Mouse (Mus musculus): ENCODE data around the gene Rras2. TPM values are rescaled to one million over a fixed set of nuclear protein-coding genes. Genes with fewer than 3 reads are reported as not detected.

The Rras2 gene
- polyA plus RNA-seq, 1 experiment from 2014 or later = 46.8 TPM

- WGBS = 37% methylated on average over 7 of the region's 7 CpGs
- Histone ChIP-seq H3K4me2 (ENCODE audit: low read depth, low read length) (peak overlapping the region; percentile 85), H3K36me3 (ENCODE audit: control insufficient read depth, insufficient read depth) (no peaks in the 10 kb centered on the region), H3K4me1 (ENCODE audit: control insufficient read depth, insufficient read depth, low read length) (peaks cover 25% of the 10 kb centered on the region), H3K9me3 (replicated peaks; ENCODE audit: control insufficient read depth, low read length) (no peaks in the 10 kb centered on the region), H3K27me3 (ENCODE audit: control insufficient read depth, insufficient read depth, low read length) (no peaks in the 10 kb centered on the region), H3K27ac (ENCODE audit: low read length) (no peak overlapping the region), H3K4me3 (ENCODE audit: low read length) (peak overlapping the region; percentile 94), H3K9ac (ENCODE audit: low read length) (peak overlapping the region; percentile 97)
- ATAC-seq (replicated peaks; ENCODE audit: extremely low read depth, insufficient read depth, low FRiP score) = no peak
Measured at GRCm38 (mm10) chr7:114118180-114118579, 599 bp upstream of the Rras2 start.

GRCm38 (mm10) chr7:114116711-114117351 is 750 bp downstream of the Rras2 start:
- Histone ChIP-seq H3K4me1 (ENCODE audit: control insufficient read depth, insufficient read depth, low read length) (peaks cover 25% of the 10 kb centered on the region), H3K36me3 (ENCODE audit: control insufficient read depth, insufficient read depth) (no peaks in the 10 kb centered on the region), H3K4me2 (ENCODE audit: low read depth, low read length) (peak overlapping the region; percentile 85), H3K4me3 (ENCODE audit: low read length) (peak overlapping the region; percentile 94), H3K27ac (ENCODE audit: low read length) (peak overlapping the region; percentile 98), H3K9me3 (replicated peaks; ENCODE audit: control insufficient read depth, low read length) (no peaks in the 10 kb centered on the region), H3K9ac (ENCODE audit: low read length) (peak overlapping the region; percentile 97), H3K27me3 (ENCODE audit: control insufficient read depth, insufficient read depth, low read length) (no peaks in the 10 kb centered on the region)
- under 1% methylated on average over 73 of the region's 74 CpGs for WGBS
- ATAC-seq (replicated peaks; ENCODE audit: extremely low read depth, insufficient read depth, low FRiP score) = peak; percentile 81

- ATAC-seq (replicated peaks; ENCODE audit: extremely low read depth, insufficient read depth, low FRiP score) = no peak
- Histone ChIP-seq H3K27ac (ENCODE audit: low read length) (no peak overlapping the region), H3K36me3 (ENCODE audit: control insufficient read depth, insufficient read depth) (no peaks in the 10 kb centered on the region), H3K4me3 (ENCODE audit: low read length) (peak overlapping the region; percentile 94), H3K4me1 (ENCODE audit: control insufficient read depth, insufficient read depth, low read length) (peaks cover 25% of the 10 kb centered on the region), H3K4me2 (ENCODE audit: low read depth, low read length) (peak overlapping the region; percentile 85), H3K9me3 (replicated peaks; ENCODE audit: control insufficient read depth, low read length) (no peaks in the 10 kb centered on the region), H3K27me3 (ENCODE audit: control insufficient read depth, insufficient read depth, low read length) (no peaks in the 10 kb centered on the region), H3K9ac (ENCODE audit: low read length) (peak overlapping the region; percentile 97)
- 12% methylated on average over 9 of the region's 9 CpGs for WGBS
Measured at GRCm38 (mm10) chr7:114115961-114116360, 1.6 kb downstream of the Rras2 start.

- Histone ChIP-seq H3K36me3 (ENCODE audit: control insufficient read depth, insufficient read depth) (no peaks in the 10 kb centered on the region), H3K27me3 (ENCODE audit: control insufficient read depth, insufficient read depth, low read length) (no peaks in the 10 kb centered on the region), H3K27ac (ENCODE audit: low read length) (no peak overlapping the region), H3K4me3 (ENCODE audit: low read length) (peak overlapping the region; percentile 94; the same call in 1 of the 2 replicates), H3K9ac (ENCODE audit: low read length) (no peak overlapping the region; the same call in 1 of the 2 replicates), H3K4me2 (ENCODE audit: low read depth, low read length) (peak overlapping the region; percentile 85), H3K9me3 (replicated peaks; ENCODE audit: control insufficient read depth, low read length) (no peaks in the 10 kb centered on the region), H3K4me1 (ENCODE audit: control insufficient read depth, insufficient read depth, low read length) (peaks cover 25% of the 10 kb centered on the region)
- WGBS = 45% methylated on average over 3 of the region's 3 CpGs
- ATAC-seq (replicated peaks; ENCODE audit: extremely low read depth, insufficient read depth, low FRiP score) = no peak
Measured at GRCm38 (mm10) chr7:114114976-114115375, 2.6 kb downstream of the Rras2 start.

GRCm38 (mm10) chr7:114114284-114114683 is 3.3 kb downstream of the Rras2 start:
- 84% methylated on average over 2 of the region's 2 CpGs for WGBS
- H3K4me1 ChIP-seq (ENCODE audit: control insufficient read depth, insufficient read depth, low read length) = peaks cover 25% of the 10 kb centered on the region

GRCm38 (mm10) chr7:114110500-114110899 is 7.1 kb downstream of the Rras2 start:
- Histone ChIP-seq H3K9me3 (replicated peaks; ENCODE audit: control insufficient read depth, low read length) (no peaks in the 10 kb centered on the region), H3K27ac (ENCODE audit: low read length) (no peak overlapping the region), H3K4me2 (ENCODE audit: low read depth, low read length) (no peak overlapping the region), H3K4me1 (ENCODE audit: control insufficient read depth, insufficient read depth, low read length) (peaks cover 28% of the 10 kb centered on the region), H3K9ac (ENCODE audit: low read length) (no peak overlapping the region), H3K4me3 (ENCODE audit: low read length) (no peak overlapping the region), H3K36me3 (ENCODE audit: control insufficient read depth, insufficient read depth) (no peaks in the 10 kb centered on the region), H3K27me3 (ENCODE audit: control insufficient read depth, insufficient read depth, low read length) (no peaks in the 10 kb centered on the region)
- 77% methylated on average over 2 of the region's 2 CpGs for WGBS
- ATAC-seq (replicated peaks; ENCODE audit: extremely low read depth, insufficient read depth, low FRiP score) = no peak

More at GRCm38 (mm10) chr7:114114284-114114683, 3.3 kb downstream of the Rras2 start:
- Histone ChIP-seq H3K4me3 (ENCODE audit: low read length) (no peak overlapping the region), H3K9ac (ENCODE audit: low read length) (no peak overlapping the region), H3K9me3 (replicated peaks; ENCODE audit: control insufficient read depth, low read length) (no peaks in the 10 kb centered on the region), H3K36me3 (ENCODE audit: control insufficient read depth, insufficient read depth) (no peaks in the 10 kb centered on the region), H3K27me3 (ENCODE audit: control insufficient read depth, insufficient read depth, low read length) (no peaks in the 10 kb centered on the region), H3K4me2 (ENCODE audit: low read depth, low read length) (no peak overlapping the region), H3K27ac (ENCODE audit: low read length) (no peak overlapping the region)
- ATAC-seq (replicated peaks; ENCODE audit: extremely low read depth, insufficient read depth, low FRiP score) = no peak

- Histone ChIP-seq H3K36me3 (ENCODE audit: control insufficient read depth, insufficient read depth) (no peaks in the 10 kb centered on the region), H3K4me1 (ENCODE audit: control insufficient read depth, insufficient read depth, low read length) (peaks cover 47% of the 10 kb centered on the region), H3K27ac (ENCODE audit: low read length) (peak overlapping the region; percentile 59), H3K4me3 (ENCODE audit: low read length) (no peak overlapping the region), H3K9me3 (replicated peaks; ENCODE audit: control insufficient read depth, low read length) (no peaks in the 10 kb centered on the region), H3K9ac (ENCODE audit: low read length) (peak overlapping the region; percentile 31), H3K4me2 (ENCODE audit: low read depth, low read length) (peak overlapping the region; percentile 43), H3K27me3 (ENCODE audit: control insufficient read depth, insufficient read depth, low read length) (no peaks in the 10 kb centered on the region)
- 55% methylated on average over 8 of the region's 8 CpGs for WGBS
- ATAC-seq (replicated peaks; ENCODE audit: extremely low read depth, insufficient read depth, low FRiP score) = 0 out of 2 replicates have a peak, but pooled peaks have one; percentile 4
Measured at GRCm38 (mm10) chr7:114105886-114106285, 11.7 kb downstream of the Rras2 start.

GRCm38 (mm10) chr7:114103629-114104347 is 13.8 kb downstream of the Rras2 start:
- Histone ChIP-seq H3K4me3 (ENCODE audit: low read length) (peak overlapping the region; percentile 13; the same call in 1 of the 2 replicates), H3K9ac (ENCODE audit: low read length) (0 out of 2 replicates have a peak overlapping the region, but pooled peaks have one; percentile 1), H3K27me3 (ENCODE audit: control insufficient read depth, insufficient read depth, low read length) (no peaks in the 10 kb centered on the region), H3K9me3 (replicated peaks; ENCODE audit: control insufficient read depth, low read length) (no peaks in the 10 kb centered on the region), H3K36me3 (ENCODE audit: control insufficient read depth, insufficient read depth) (no peaks in the 10 kb centered on the region), H3K4me2 (ENCODE audit: low read depth, low read length) (peak overlapping the region; percentile 41), H3K4me1 (ENCODE audit: control insufficient read depth, insufficient read depth, low read length) (peaks cover 52% of the 10 kb centered on the region), H3K27ac (ENCODE audit: low read length) (peak overlapping the region; percentile 1)
- 51% methylated on average over 24 of the region's 24 CpGs for WGBS
- peak; percentile 45 for ATAC-seq (replicated peaks; ENCODE audit: extremely low read depth, insufficient read depth, low FRiP score)

GRCm38 (mm10) chr7:114103152-114103551 is 14.4 kb downstream of the Rras2 start:
- H3K4me2 ChIP-seq (ENCODE audit: low read depth, low read length) = no peak overlapping the region
- H3K27me3 ChIP-seq (ENCODE audit: control insufficient read depth, insufficient read depth, low read length) = no peaks in the 10 kb centered on the region
- no peak for ATAC-seq (replicated peaks; ENCODE audit: extremely low read depth, insufficient read depth, low FRiP score)
- H3K4me3 ChIP-seq (ENCODE audit: low read length) = no peak overlapping the region
- H3K4me1 ChIP-seq (ENCODE audit: control insufficient read depth, insufficient read depth, low read length) = peaks cover 53% of the 10 kb centered on the region
- H3K9ac ChIP-seq (ENCODE audit: low read length) = no peak overlapping the region
- no peaks in the 10 kb centered on the region for H3K36me3 ChIP-seq (ENCODE audit: control insufficient read depth, insufficient read depth)
- no peaks in the 10 kb centered on the region for H3K9me3 ChIP-seq (replicated peaks; ENCODE audit: control insufficient read depth, low read length)
- H3K27ac ChIP-seq (ENCODE audit: low read length) = no peak overlapping the region
- WGBS = 81% methylated on average over 4 of the region's 4 CpGs

Data from heart, embryonic 16.5 days (tissue).